Mouse (Mus musculus): Measurements from ENCODE around the gene Mttp.

The Mttp gene

GRCm38 (mm10) chr3:138133916-138134315 lies 10.9 kb downstream of the Mttp start:
- DNase-seq, result no peak

DNA sequence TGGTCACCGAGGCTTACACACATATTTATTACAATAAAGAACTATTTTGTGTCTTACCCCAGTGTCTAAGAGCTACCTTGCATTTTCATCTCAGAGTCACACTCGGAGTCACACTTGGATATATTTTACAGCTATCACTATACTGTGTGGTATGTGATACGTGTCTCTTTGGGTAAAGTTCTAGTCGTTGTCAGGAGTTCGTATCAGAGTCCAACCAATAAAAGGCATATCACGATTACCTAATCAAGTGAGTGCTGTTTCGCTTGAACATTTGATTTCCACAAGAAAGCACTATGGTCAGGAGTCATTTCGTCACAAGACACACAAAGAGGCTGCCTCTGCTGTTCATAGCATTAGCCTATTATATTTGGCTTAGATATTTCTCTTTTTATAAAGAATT lies 11.3 kb downstream of the Mttp start:
- DNase-seq, result no peak

- no peak for DNase-seq
Measured at GRCm38 (mm10) chr3:138131168-138131567, 13.6 kb downstream of the Mttp start.

- DNase-seq, result no peak
Measured at GRCm38 (mm10) chr3:138130692-138131091, 14.1 kb downstream of the Mttp start.

- no peak for DNase-seq
Measured at GRCm38 (mm10) chr3:138129110-138129509, 15.7 kb downstream of the Mttp start.

DNA sequence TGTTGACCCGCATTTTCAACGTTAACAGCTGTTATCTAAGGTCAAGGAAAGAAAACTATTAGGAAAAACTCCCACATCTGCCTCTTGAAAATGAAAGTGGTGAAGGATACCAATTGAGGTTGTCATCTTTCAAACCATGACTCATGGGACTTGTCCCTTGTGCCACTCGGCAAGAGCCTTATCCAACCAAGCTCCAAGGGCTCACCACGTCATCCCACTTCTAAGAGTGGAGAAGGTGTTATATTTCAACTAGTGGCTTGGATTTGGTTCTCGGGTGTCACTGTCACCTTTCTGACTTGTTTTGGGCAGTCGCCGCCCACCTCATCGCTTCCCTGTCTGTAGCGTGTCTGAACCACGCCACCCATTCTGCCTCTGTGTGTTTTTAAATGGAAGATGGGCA lies 20.9 kb downstream of the Mttp start:
- no peak for DNase-seq

DNA sequence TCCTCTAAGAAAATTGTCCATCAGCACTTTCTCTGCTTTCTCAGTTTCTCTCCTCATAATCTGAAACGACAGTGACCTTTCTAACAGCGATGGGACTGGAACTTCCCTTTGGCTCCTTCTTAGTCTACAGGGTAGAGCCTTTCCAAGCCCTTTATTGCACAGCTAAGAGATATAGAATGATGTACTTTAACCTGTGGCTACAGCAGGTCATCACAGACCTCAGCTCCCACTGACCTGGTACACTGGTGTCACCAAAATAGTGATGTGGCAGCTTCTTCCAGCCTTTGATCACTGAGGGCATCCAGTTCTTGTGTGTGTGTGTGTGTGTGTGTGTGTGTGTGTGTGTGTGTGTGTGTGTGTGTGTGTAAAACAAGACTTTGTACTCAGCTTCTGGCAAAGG lies 23.3 kb downstream of the Mttp start:
- DNase-seq, result no peak

GRCm38 (mm10) chr3:138119444-138120105 lies 25.2 kb downstream of the Mttp start:
- no peak for DNase-seq

DNA sequence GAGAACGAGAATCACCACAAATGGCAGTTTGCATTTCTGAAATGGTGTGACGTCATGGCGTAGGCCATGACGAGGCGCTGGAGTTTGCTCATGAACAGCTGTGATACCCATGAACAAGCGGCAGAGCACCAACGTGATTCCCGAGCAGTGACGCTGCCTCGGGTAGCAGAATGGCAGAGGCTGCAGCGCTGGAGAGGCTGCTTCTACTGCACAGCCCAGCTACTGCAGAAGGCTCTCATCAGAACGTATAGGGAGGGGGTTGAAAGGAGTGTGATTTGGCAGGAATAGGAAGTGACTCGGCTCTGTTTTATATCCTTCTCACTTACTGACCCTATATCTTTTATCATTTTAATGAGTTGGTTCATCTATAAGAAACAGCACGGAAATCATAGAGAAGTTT lies 25.9 kb downstream of the Mttp start:
- no peak for DNase-seq

GRCm38 (mm10) chr3:138118392-138118791 lies 26.4 kb downstream of the Mttp start:
- no peak for DNase-seq

GRCm38 (mm10) chr3:138116871-138117270 lies 27.9 kb downstream of the Mttp start:
- DNase-seq, result no peak

DNA sequence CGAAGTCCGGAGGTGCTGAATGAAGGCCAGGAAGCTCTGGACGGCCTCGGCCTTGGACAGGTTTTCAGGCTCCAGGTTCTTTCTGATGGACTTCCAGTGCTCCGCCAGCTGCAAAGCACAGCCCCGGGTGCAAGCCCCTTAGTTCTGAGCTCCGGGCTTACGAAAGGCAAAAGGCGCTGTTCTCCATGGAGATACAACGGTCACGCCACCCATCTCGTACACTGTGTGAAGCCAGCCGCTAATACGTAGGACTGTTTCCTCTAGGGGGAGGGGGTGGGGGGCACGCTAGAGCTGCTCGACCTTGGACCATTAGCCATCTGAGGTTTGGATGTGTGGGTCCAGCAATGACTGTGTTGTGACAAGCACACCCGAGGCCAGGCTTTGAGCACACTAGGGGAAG lies 30.7 kb downstream of the Mttp start:
- DNase-seq, result no peak

GRCm38 (mm10) chr3:138110910-138111782 lies 33.6 kb downstream of the Mttp start:
- no peak for DNase-seq

- no peak for DNase-seq
Measured at GRCm38 (mm10) chr3:138106887-138107286, 37.9 kb downstream of the Mttp start.

DNA sequence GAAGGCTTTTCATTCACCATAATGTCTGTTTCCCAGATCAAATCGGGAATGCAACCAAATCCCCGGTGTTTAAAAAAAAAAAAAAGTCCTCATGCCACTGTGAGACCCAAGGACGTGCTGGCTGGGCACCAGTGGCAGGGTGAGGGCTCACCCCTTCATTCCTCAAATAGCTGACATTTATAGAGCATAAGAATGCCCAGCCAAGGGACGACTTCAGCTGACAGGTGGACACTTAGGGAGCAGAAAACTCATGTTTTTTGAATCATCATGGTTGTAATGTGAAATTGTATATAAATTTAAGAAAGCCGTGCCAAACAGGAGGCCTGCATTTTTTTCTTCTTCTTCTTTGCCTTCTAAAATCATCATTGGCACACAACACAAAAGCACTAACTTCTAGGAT lies 39.7 kb downstream of the Mttp start:
- DNase-seq, result no peak

DNA sequence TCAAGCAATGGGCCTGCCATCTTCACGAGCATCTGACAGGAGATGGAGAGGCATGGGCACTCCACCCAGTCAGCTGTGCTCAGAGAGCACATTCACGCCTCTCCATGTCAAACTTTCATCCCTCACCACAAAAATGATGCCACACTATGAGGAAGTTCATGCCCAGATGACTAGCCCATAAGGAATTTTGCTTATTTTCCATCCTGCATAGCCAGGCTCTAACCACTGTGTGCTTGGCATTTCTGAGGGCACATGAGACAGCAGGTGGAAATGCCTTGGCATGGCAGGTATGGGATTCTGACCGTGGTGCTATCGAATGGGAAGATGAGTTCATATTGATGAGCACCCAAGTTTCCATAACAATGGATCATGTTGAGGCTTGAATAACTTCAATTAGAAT lies 41.1 kb downstream of the Mttp start:
- DNase-seq, result no peak

DNA sequence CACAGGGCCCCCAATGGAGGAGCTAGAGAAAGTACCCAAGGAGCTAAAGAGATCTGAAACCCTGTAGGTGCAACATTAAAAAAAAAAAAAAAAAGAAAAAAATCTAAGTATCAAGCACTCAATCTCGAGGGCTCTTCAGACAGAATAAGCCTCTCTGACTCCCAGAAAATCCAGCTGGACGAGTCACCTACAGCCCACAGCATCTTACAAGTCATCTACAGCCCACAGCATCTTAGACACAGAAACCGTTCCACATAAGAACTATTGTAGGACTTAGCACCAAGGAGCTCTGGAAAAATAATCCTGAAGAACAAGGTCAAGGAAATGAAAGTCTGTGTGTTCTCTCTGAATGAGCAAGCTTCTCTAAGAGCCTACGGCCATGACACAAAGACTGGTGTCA lies 42.8 kb downstream of the Mttp start:
- DNase-seq, result no peak

DNA sequence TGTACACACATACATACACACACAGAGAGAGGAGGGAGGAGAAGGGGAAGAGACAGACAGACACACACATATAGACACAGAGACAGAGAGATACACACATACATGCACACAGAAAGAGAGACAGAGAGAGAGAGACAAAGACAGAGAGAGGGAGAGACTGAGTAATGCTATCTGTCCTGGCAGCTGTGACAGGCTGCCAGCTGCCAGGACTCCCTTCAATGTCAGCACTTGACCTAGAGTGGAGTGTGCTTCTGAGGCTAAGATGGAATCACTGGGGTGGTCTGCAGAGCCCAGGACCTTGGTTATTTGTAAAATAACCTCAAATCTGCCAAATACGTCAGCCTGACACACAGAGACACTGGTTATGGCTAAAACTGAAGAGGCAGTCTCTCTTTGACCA lies 47.0 kb downstream of the Mttp start:
- DNase-seq, result no peak

DNA sequence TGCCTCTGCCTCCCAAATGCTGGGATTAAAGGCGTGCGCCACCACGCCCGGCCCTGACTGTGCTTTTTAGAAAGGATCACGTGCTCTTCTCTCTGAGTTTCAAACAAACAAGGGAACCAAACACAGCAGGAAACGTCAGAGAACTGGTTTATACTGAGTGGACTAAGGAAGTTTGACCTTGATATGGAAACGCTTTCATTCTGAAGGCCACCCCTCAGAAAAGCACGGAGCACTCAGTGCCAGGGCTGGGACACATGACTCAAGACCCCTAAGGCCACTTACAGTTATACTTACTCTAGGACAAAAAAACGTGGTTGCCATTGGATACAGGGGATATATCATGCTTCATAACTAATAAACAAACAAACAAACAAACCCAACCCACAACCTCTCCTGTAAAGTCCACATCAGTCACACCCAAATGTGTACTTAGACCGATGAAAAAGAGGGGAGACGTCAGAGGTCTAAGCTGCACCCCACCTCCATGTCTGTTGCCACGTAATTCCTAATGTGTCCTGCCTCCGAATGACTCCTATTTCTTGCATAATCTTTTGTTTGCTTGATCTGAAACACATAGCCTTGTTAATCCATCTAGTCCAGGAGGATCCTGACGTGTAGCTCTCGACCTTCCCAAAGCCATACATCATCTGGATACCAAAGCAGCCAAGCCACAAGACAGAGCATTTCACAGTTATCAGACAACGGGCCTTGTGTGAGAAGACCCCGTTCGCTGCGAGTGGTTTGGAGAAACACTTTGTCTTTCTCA lies 48.3 kb downstream of the Mttp start:
- no peak for DNase-seq

GRCm38 (mm10) chr3:138095718-138096117 lies 49.0 kb downstream of the Mttp start:
- DNase-seq, result no peak

- DNase-seq, result no peak
Measured at GRCm38 (mm10) chr3:138095301-138095700, 49.5 kb downstream of the Mttp start.

DNA sequence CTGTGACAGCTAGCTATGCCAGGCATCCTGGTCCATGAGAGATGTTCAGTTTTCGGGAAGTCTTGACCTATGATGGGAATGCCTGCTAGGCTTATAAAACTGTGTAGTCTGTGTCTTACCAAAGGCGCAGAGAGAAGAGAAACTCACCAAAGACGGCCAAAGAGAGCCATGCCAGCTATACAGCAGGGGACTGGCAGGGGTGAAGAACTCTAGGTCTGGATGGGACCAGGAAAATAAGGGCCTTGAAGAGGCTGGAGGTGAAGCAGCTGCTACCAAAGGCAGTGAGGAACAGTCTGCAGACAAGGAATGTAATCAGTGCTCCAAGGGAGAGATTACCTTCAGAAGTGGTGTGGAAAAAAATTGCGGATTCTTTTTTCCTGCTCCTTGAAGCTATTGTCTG lies 60.9 kb downstream of the Mttp start:
- DNase-seq, result no peak

- DNase-seq, result no peak
Measured at GRCm38 (mm10) chr3:138083073-138083637, 61.6 kb downstream of the Mttp start.

Measured in thymus, adult 18-20 months (tissue).